Mouse (Mus musculus): ENCODE measurements at regions not wholly inside any gene's neighbourhood (a gene's known extent, or its start where the extent isn't known, plus 50 kb on each side); places are given as distances from the start of the nearest gene placed in this dataset.

- TF ChIP-seq CTCF (IDR thresholded peaks at IDR 0.05; ENCODE audit: low read depth) (no peak), EP300 (IDR thresholded peaks at IDR 0.05; ENCODE audit: low read depth) (no peak)
Observed at GRCm38 (mm10) chr10:66915801-66916200, 180.1 kb upstream of the Jmjd1c start.
